13 mouse cellular contexts compared by ENCODE assay signal in the genomic region with DNA sequence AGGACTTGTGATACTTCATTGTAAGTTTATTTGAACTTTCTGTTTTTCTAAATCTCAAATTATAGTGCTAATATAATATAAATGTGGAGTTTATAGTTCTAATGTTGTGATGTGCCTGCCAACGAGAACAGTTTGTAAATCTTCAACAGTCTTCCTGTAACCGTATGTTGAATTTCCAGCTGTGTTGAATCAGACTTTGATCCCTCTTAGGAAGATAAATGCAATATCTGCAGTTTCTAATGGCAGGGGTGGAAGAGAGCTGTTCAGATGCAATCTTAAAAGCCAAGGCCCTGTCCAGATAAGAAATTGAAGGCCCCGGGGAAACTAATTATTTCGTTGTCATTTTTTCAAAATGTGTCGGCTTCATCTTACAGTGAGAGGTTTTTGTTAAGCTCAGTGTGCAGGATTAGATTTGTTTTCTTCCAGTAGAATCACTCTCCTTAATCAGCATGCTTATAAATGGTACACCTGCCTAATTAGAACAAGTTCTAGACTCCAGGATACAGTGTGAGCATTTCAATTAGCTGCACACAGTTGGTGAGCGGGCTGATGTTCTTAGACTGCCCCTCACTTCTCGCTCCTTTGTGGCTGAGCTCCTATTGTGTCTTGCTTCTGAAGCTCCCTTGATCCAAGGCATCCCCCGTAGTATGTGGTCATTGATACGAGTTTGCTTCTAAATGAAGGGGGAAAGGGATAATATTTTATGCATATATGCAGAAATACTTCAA.
A peak's percentile ranks its signal among the peaks of the same experiment; 100 is the strongest.
DNase-seq lines count a peak whose midpoint lies in the region; ATAC-seq lines count a peak whose summit lies in the region.
"Had no signal": no experiment of that assay in that cellular context is flagged by ENCODE, and none has a peak within 500 bp of the region (broad histone marks: within the 10 kb centered on the region; RNA-seq: fewer than 3 reads in every experiment).

No protein-coding gene starts in this region.

- 53% methylated on average over 9 of the region's 9 CpGs for WGBS in kidney, embryonic 16.5 days
- 3% methylated on average over 9 of the region's 9 CpGs for WGBS in forebrain, embryonic 14.5 days
- 46% methylated on average over 9 of the region's 9 CpGs for WGBS in intestine, embryonic 15.5 days
- 39% methylated on average over 9 of the region's 9 CpGs for WGBS in neural tube, embryonic 14.5 days

- no peak overlapping the region for H3K9ac ChIP-seq in kidney, embryonic 16.5 days (replicated peaks; ENCODE audit: low read length)
- no peak overlapping the region for H3K9ac ChIP-seq in forebrain, embryonic 14.5 days (ENCODE audit: low read length)
- no peak overlapping the region for H3K9ac ChIP-seq in intestine, embryonic 15.5 days
- H3K9ac ChIP-seq in neural tube, embryonic 14.5 days (replicated peaks; ENCODE audit: low read depth, low read length): no peak overlapping the region

- H3K4me2 ChIP-seq in kidney, embryonic 16.5 days (replicated peaks; ENCODE audit: low read depth, low read length): no peak overlapping the region
- H3K4me2 ChIP-seq in forebrain, embryonic 14.5 days (ENCODE audit: low read length): no peak overlapping the region
- H3K4me2 ChIP-seq in intestine, embryonic 15.5 days (replicated peaks): no peak overlapping the region
- no peak overlapping the region for H3K4me2 ChIP-seq in neural tube, embryonic 14.5 days (ENCODE audit: low read depth, low read length)

- ATAC-seq in kidney, embryonic 16.5 days (ENCODE audit: low FRiP score, low TSS enrichment): no peak
- peak; percentile 85 for ATAC-seq in forebrain, embryonic 14.5 days
- ATAC-seq in intestine, embryonic 15.5 days: peak; percentile 85
- no peak for ATAC-seq in neural tube, embryonic 14.5 days (ENCODE audit: low read depth)

- no peak overlapping the region for H3K4me3 ChIP-seq in kidney, embryonic 16.5 days (ENCODE audit: low read length)
- H3K4me3 ChIP-seq in forebrain, embryonic 14.5 days (ENCODE audit: low read depth, low read length): no peak overlapping the region
- H3K4me3 ChIP-seq in intestine, embryonic 15.5 days (replicated peaks): no peak overlapping the region
- no peak overlapping the region for H3K4me3 ChIP-seq in neural tube, embryonic 14.5 days (ENCODE audit: low read depth, low read length)

- peaks cover 22% of the 10 kb centered on the region for H3K4me1 ChIP-seq in kidney, embryonic 16.5 days (ENCODE audit: insufficient read depth, low read length)
- peaks cover 23% of the 10 kb centered on the region for H3K4me1 ChIP-seq in forebrain, embryonic 14.5 days (ENCODE audit: control insufficient read depth, insufficient read depth, low read length)
- H3K4me1 ChIP-seq in intestine, embryonic 15.5 days (replicated peaks): peaks cover 25% of the 10 kb centered on the region
- H3K4me1 ChIP-seq in neural tube, embryonic 14.5 days (ENCODE audit: control insufficient read depth, insufficient read depth, low read length): peaks cover 17% of the 10 kb centered on the region; the same call in 1 of the 2 replicates

- H3K36me3 ChIP-seq in kidney, embryonic 16.5 days (ENCODE audit: insufficient read depth, low read length): peaks cover 9% of the 10 kb centered on the region; the same call in 1 of the 2 replicates
- H3K36me3 ChIP-seq in forebrain, embryonic 14.5 days (ENCODE audit: control insufficient read depth, insufficient read depth, low read length): no peaks in the 10 kb centered on the region
- no peaks in the 10 kb centered on the region for H3K36me3 ChIP-seq in intestine, embryonic 15.5 days
- H3K36me3 ChIP-seq in neural tube, embryonic 14.5 days (ENCODE audit: control insufficient read depth, insufficient read depth, low read length): no peaks in the 10 kb centered on the region

- 0 out of 2 replicates have a peak overlapping the region, but pooled peaks have one; percentile 24 for H3K27ac ChIP-seq in kidney, embryonic 16.5 days (ENCODE audit: low read length)
- peak overlapping the region; percentile 63; the same call in 1 of the 2 replicates for H3K27ac ChIP-seq in forebrain, embryonic 14.5 days (ENCODE audit: low read depth, low read length)
- H3K27ac ChIP-seq in intestine, embryonic 15.5 days: no peak overlapping the region
- peak overlapping the region; percentile 69 for H3K27ac ChIP-seq in neural tube, embryonic 14.5 days (ENCODE audit: low read depth, low read length)

- no peaks in the 10 kb centered on the region for H3K27me3 ChIP-seq in kidney, embryonic 16.5 days (ENCODE audit: insufficient read depth, low read length)
- H3K27me3 ChIP-seq in forebrain, embryonic 14.5 days (replicated peaks; ENCODE audit: control insufficient read depth, insufficient read depth, low read length): no peaks in the 10 kb centered on the region
- no peaks in the 10 kb centered on the region for H3K27me3 ChIP-seq in intestine, embryonic 15.5 days (replicated peaks)
- no peaks in the 10 kb centered on the region for H3K27me3 ChIP-seq in neural tube, embryonic 14.5 days (ENCODE audit: control insufficient read depth, insufficient read depth, low read length)

- H3K9me3 ChIP-seq in kidney, embryonic 16.5 days (ENCODE audit: low read length): peaks cover 5% of the 10 kb centered on the region; the same call in 1 of the 2 replicates
- H3K9me3 ChIP-seq in forebrain, embryonic 14.5 days (replicated peaks; ENCODE audit: control insufficient read depth, low read length): no peaks in the 10 kb centered on the region
- H3K9me3 ChIP-seq in intestine, embryonic 15.5 days: no peaks in the 10 kb centered on the region
- H3K9me3 ChIP-seq in neural tube, embryonic 14.5 days (ENCODE audit: control insufficient read depth, low read length): no peaks in the 10 kb centered on the region

- DNase-seq in kidney, adult 18-20 months: no peak
- DNase-seq in forebrain, embryonic 14.5 days (ENCODE audit: low spot score): peak; percentile 75
- DNase-seq in cerebellum, adult 18-20 months: no peak
- DNase-seq in gastrocnemius, postnatal 25 days: no peak
- no peak for DNase-seq in layer of hippocampus, postnatal 25 days (ENCODE audit: extremely low spot score in 1 of 2, low spot score in 1 of 2)
- DNase-seq: B cell, adult 2 months; heart, adult 18-20 months; layer of hippocampus, adult 9-11 months; lung, postnatal 4 days; right cerebral cortex, postnatal 4 days had no signal

Comparison
In these comparisons a context has a peak if more than half of its experiments do, and no peak if none do; other contexts are left out.
1. ATAC-seq: peak in forebrain, embryonic 14.5 days (single experiment) and intestine, embryonic 15.5 days (single experiment); none in kidney, embryonic 16.5 days (single experiment) and neural tube, embryonic 14.5 days (single experiment).